Mouse (Mus musculus) liver, embryonic 14.5 days (tissue): ENCODE results near the gene Plcd1. TPM values are rescaled to one million over a fixed set of nuclear protein-coding genes. Genes with fewer than 3 reads are reported as not detected.

Experiments
- ATAC-seq: fragments of 200-750 bp; cut with Nextera tagmentation; 2 replicates; pipeline ENCODE4 v1.8.0; 2017; ENCODE audit warnings: moderate number of reproducible peaks, mild to moderate bottlenecking, moderate library complexity; ENCODE audit not compliant: insufficient read depth
- DNase-seq, 3 experiments: peaks; one replicate each; pipeline ENCODE4 v3.0.0-alpha.2; 2012 to 2013; ENCODE audit warnings: low read depth in 3 of 3, low spot score in 3 of 3
- H3K27ac ChIP-seq: fragments of 300-500 bp; sonication (generic); 2 replicates; pipeline ENCODE4 v1.5.1; 2014; ENCODE audit warnings: moderate library complexity, mild to moderate bottlenecking, control low read depth, inconsistent platforms
- H3K27me3 ChIP-seq: fragments of 300-500 bp; sonication (generic); 2 replicates; pipeline ENCODE4 v1.6.1; 2014; ENCODE audit warnings: mild to moderate bottlenecking, low read length, moderate library complexity; ENCODE audit not compliant: control insufficient read depth, insufficient read depth
- H3K36me3 ChIP-seq: fragments of 300-500 bp; sonication (generic); replicated peaks from 2 replicates; pipeline ENCODE4 v1.6.1; 2014; ENCODE audit warnings: low read depth; ENCODE audit not compliant: control insufficient read depth, insufficient read depth
- H3K4me1 ChIP-seq, 2 experiments: fragments of 200-500 bp in 1 of 2; fragments of 300-500 bp in 1 of 2; sonication (generic) in 1 of 2; replicated peaks; 2 replicates each; pipeline ENCODE4 v1.6.1; 2012 to 2014; ENCODE audit warnings: antibody characterized with exemption in 1 of 2, inconsistent platforms in 1 of 2, low read length in 1 of 2; ENCODE audit not compliant: control insufficient read depth in 2 of 2, insufficient read depth in 2 of 2
- H3K4me2 ChIP-seq: fragments of 300-500 bp; sonication (generic); 2 replicates; pipeline ENCODE4 v1.6.1; 2014; ENCODE audit warnings: low read depth, mild to moderate bottlenecking, control low read depth, moderate library complexity
- H3K4me3 ChIP-seq, 2 experiments: fragments of 200-500 bp in 1 of 2; fragments of 300-500 bp in 1 of 2; sonication (generic) in 1 of 2; 2 replicates each; pipeline ENCODE4 v1.5.1; 2012 to 2014; ENCODE audit warnings: low read depth in 2 of 2, low read length in 2 of 2, mild to moderate bottlenecking in 2 of 2, control low read depth in 1 of 2, inconsistent platforms in 1 of 2, moderate library complexity in 1 of 2; ENCODE audit not compliant: insufficient read depth in 1 of 2
- H3K9ac ChIP-seq: fragments of 300-500 bp; sonication (generic); replicated peaks from 2 replicates; pipeline ENCODE4 v1.6.1; 2014; ENCODE audit warnings: mild to moderate bottlenecking, control low read depth, moderate library complexity
- H3K9me3 ChIP-seq: fragments of 300-500 bp; sonication (generic); 2 replicates; pipeline ENCODE4 v1.6.1; 2016; ENCODE audit warnings: low read length, mixed read lengths; ENCODE audit not compliant: control insufficient read depth
- CTCF ChIP-seq: IDR thresholded peaks from 2 replicates; pipeline ENCODE4 v1.5.1; 2016; ENCODE audit warnings: antibody characterized with exemption, low read depth, control low read depth
- EP300 ChIP-seq: IDR thresholded peaks from 2 replicates; pipeline ENCODE4 v1.6.1; 2016; ENCODE audit warnings: antibody characterized with exemption, low read depth
- WGBS: fragments of 180-500 bp; shearing (Covaris S2); extraction: QIAGEN DNeasy Blood & Tissue Kit; methylation state at CpG from one replicate; pipeline ENCODE4 v1.1.7; 2014; ENCODE audit not compliant: insufficient replicate concordance; 5-methylcytosine and 5-hydroxymethylcytosine counted together
- polyA plus RNA-seq, 2 experiments: library from polyadenylated mRNA; depleted of rRNA in 1 of 2; stranded (reverse) in 1 of 2; unstranded in 1 of 2; fragments of >200 nt; fragmentation: Nextera tagmentation in 1 of 2; extraction: Ambion mirVana in 1 of 2; gene quantifications; 2 replicates each; pipeline versions ENCODE4 v1.2.1 to v1.2.3; 2012 to 2014

Gene Plcd1
- 0.97 and 1.1 TPM in 2 replicates for polyA plus RNA-seq (2012; rRNA removed)
- 0.95 and 1.2 TPM in 2 replicates for polyA plus RNA-seq (2014; fragmentation: Nextera tagmentation; extraction: Ambion mirVana)

DNA sequence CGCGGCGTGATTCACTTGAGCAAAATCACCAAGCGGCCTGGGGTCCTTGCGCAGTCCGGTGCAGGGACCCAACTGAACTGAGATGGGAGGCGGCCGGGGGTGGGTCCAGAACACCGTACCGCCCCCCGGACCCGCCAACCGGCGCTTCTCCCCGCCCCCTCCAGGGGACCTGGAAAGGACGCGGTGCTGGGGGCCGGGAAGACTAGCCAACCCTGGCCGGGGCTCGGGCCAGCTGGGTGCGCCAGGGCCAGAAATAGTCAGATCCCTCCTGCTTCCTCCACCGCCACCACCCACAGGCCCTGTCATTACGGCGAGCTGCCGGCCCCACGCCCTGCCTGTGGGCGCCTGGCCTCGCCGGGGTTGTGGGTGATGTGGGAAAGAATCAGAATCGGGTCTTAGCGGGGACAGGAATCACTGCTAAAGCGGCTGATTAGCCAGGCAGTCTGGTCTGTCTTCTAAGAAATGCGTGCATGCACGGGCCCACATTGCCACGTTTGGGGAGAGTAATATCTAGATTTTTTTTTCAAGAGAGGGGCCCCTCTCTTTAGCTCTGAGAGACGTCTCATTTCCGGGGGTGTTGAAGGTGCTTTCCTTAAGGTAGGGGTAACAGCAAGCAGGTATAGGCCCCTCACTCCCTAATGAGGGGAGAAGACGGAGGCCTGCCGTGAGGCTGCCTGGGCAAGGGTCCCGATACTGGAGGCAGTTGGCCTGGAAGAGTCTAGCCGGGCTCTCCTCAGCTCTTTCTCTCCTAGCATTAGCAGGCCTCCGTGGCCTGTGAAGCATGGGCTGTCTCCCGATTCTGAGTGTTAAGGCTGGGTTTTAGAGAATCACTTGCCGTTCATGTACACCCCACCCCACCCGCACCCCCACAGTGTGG lies at the start of gene Plcd1:
TSS of gene Plcd1 (minus strand) at position 84 of the 877 bp plus-strand sequence.
- Histone ChIP-seq H3K4me2 (peak within 1 kb of the TSS; percentile 50), H3K9me3 (no peaks in the 10 kb centered on the region), H3K4me1 (no peaks in the 10 kb centered on the region), H3K27ac (no peak within 1 kb of the TSS), H3K36me3 (no peaks in the 10 kb centered on the region), H3K4me3 (peak within 1 kb of the TSS; percentile 18 to 22), H3K9ac (no peak within 1 kb of the TSS), H3K27me3 (peaks cover 24% of the 10 kb centered on the region)
- no peak for TF ChIP-seq EP300
- no peak for TF ChIP-seq CTCF
- ATAC-seq = peak; percentile 46; the same call in 1 of the 2 replicates
- WGBS = 11% methylated on average over 45 of the region's 45 CpGs
- no peak for DNase-seq

DNA sequence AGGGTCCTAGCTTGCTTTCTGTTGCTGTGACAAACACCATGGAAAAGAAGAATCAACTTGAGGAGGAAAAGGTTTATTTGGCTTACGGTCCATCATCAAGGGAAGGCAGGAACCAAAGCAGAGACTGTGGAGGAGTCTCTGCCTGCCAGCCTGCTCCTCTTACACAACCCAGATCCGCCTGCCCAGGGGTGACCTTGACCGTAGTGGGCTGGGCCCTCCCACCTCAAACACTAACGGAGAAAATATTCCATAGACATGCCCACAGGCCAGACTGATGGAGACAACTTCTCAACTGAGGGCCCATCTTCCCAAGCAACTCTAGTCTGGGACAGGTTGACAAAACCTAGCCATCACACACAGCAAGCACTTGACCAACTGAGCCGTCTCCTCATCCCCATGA lies 48.8 kb upstream of the Plcd1 start:
- WGBS = 61% methylated on average over 5 of the region's 5 CpGs
- TF ChIP-seq CTCF (no peak), EP300 (no peak)
- Histone ChIP-seq H3K36me3 (no peaks in the 10 kb centered on the region), H3K4me2 (no peak overlapping the region), H3K9me3 (no peaks in the 10 kb centered on the region), H3K27ac (no peak overlapping the region), H3K4me3 (no peak overlapping the region), H3K9ac (no peak overlapping the region), H3K27me3 (no peaks in the 10 kb centered on the region), H3K4me1 (no peaks in the 10 kb centered on the region)
- no peak for ATAC-seq
- DNase-seq = no peak

- Histone ChIP-seq H3K9ac (no peak overlapping the region), H3K36me3 (no peaks in the 10 kb centered on the region), H3K4me1 (no peaks in the 10 kb centered on the region), H3K9me3 (no peaks in the 10 kb centered on the region), H3K27me3 (no peaks in the 10 kb centered on the region), H3K27ac (no peak overlapping the region), H3K4me2 (no peak overlapping the region), H3K4me3 (no peak overlapping the region)
- WGBS = 51% methylated on average over 2 of the region's 2 CpGs
- DNase-seq (no peak), ATAC-seq (no peak)
- no peak for TF ChIP-seq CTCF
- TF ChIP-seq EP300 = no peak
Observed at GRCm38 (mm10) chr9:119138836-119139235, 45.5 kb upstream of the Plcd1 start.

DNA sequence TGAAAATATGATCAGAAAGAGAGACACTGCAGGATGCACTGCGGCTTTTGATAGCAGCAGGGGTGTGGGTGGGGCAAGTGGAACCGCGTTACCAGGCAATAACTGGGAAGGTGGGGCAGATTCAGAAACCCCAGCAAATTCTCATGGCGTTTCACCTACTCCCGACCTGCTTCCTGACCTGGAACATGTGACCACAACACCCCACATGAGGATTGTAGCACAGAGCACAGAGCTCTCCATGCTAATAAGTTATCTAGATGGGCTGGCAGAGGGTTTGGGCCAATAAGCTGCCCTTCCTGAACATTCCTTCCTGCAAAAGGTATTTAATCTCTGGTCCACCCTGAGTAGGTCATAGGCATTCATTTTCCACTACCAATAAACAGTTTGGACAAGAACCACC lies 37.4 kb upstream of the Plcd1 start:
- TF ChIP-seq CTCF (no peak), EP300 (no peak)
- Histone ChIP-seq H3K36me3 (no peaks in the 10 kb centered on the region), H3K4me3 (no peak overlapping the region), H3K9ac (no peak overlapping the region), H3K27me3 (no peaks in the 10 kb centered on the region), H3K9me3 (no peaks in the 10 kb centered on the region), H3K27ac (no peak overlapping the region), H3K4me2 (no peak overlapping the region), H3K4me1 (no peaks in the 10 kb centered on the region)
- WGBS = 23% methylated on average over 5 of the region's 5 CpGs
- ATAC-seq (no peak), DNase-seq (no peak)

DNA sequence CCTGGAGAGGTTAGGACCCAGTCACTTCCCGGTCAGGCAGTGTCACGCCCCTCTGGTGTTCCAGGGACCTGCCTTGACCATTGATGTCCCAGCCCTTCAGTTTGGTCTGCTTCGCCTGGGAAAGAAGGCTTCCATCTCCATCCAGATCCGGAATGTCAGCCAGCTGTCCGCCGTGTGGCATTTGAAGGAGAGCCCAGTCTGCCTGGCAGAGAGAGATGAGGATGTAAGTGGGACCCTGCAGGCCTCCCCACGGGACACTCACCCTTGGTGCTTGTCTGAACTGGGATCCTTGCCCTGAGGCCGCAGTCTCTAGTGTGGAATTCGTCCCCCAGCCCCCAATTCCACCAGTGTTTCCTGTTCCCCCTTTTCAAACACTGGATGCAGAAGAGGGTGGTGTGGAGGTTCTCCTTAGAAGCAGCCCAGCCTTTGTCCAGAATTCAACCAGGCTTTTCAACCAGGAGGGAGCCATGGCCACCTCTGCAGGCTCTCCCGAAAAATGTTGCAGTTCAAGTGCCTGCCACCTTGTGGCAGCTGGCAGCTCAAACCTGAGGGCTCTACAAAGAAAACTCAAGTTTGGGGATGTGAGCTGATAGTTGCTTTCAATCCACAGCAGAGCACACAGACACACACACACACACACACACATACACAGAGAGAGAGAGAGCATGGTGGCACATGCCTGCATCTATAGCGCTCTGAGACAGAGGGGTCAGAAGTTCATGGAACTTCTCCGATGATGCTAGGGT lies 35.3 kb upstream of the Plcd1 start:
- Histone ChIP-seq H3K4me1 (no peaks in the 10 kb centered on the region), H3K36me3 (no peaks in the 10 kb centered on the region), H3K9me3 (no peaks in the 10 kb centered on the region), H3K4me3 (no peak overlapping the region), H3K27ac (no peak overlapping the region), H3K27me3 (no peaks in the 10 kb centered on the region), H3K4me2 (no peak overlapping the region), H3K9ac (no peak overlapping the region)
- TF ChIP-seq CTCF = no peak
- no peak for TF ChIP-seq EP300
- 64% methylated on average over 12 of the region's 12 CpGs for WGBS
- ATAC-seq (no peak), DNase-seq (no peak)
